Mouse (Mus musculus) limb, embryonic 10.5 days (tissue): ENCODE data around the gene Pbx1. TPM values are rescaled to one million over a fixed set of nuclear protein-coding genes. Genes with fewer than 3 reads are reported as not detected.
A peak's percentile ranks its signal among the peaks of the same experiment; 100 is the strongest.

Experiments
- DNase-seq: peaks from one replicate; pipeline ENCODE4 v3.0.0-alpha.2; 2017; ENCODE audit warnings: low spot score
- H3K27ac ChIP-seq: fragments of 300-500 bp; sonication (generic); 2 replicates; pipeline ENCODE4 v1.5.1; 2016; ENCODE audit warnings: mild to moderate bottlenecking
- H3K27me3 ChIP-seq: fragments of 300-500 bp; sonication (generic); 2 replicates; pipeline ENCODE4 v1.6.1; 2016; ENCODE audit warnings: low read depth, mild to moderate bottlenecking; ENCODE audit not compliant: poor library complexity, severe bottlenecking
- H3K36me3 ChIP-seq: fragments of 300-500 bp; sonication (generic); 2 replicates; pipeline ENCODE4 v1.6.1; 2016; ENCODE audit warnings: mild to moderate bottlenecking, moderate library complexity
- H3K4me1 ChIP-seq: fragments of 300-500 bp; sonication (generic); 2 replicates; pipeline ENCODE4 v1.6.1; 2016
- H3K4me3 ChIP-seq: fragments of 300-500 bp; sonication (generic); 2 replicates; pipeline ENCODE4 v1.5.1; 2016; ENCODE audit warnings: mild to moderate bottlenecking, moderate library complexity
- H3K9me3 ChIP-seq: fragments of 300-500 bp; sonication (generic); replicated peaks from 2 replicates; pipeline ENCODE4 v1.6.1; 2016; ENCODE audit warnings: mild to moderate bottlenecking
- WGBS: fragments of 180-500 bp; shearing (Covaris S2); methylation state at CpG from one replicate; pipeline ENCODE4 v1.1.7; 2016; 5-methylcytosine and 5-hydroxymethylcytosine counted together
- polyA plus RNA-seq: library from polyadenylated mRNA; unstranded; fragments of >200 nt; fragmentation: Nextera tagmentation; extraction: Ambion mirVana; gene quantifications from 2 replicates; pipeline ENCODE4 v1.2.1, GENCODE M21; 2016

Gene Pbx1
- polyA plus RNA-seq, 1 experiment from 2014 or later = 55.9 TPM

DNA sequence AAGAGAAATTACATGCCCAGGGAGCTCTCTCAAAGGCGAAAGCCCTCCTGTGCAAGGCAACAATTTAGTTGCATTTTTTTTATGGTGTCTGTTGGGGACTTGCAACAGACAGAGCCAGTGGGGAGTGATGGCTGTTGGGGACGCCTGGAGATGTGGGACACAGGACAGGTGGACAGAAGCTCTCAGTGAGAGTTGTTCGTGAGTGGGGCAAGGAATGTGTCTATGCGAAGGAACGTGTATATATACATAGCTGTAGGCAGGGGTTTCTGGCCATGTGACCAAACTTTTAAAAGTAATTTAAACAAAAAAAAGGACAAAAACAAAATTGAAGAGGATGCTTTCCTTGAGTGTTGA is 39.6 kb downstream of the Pbx1 start:
- no peaks in the 10 kb centered on the region for H3K9me3 ChIP-seq
- H3K36me3 ChIP-seq = peaks cover 56% of the 10 kb centered on the region
- H3K27ac ChIP-seq = peak overlapping the region; percentile 67
- H3K27me3 ChIP-seq = no peaks in the 10 kb centered on the region
- peaks cover 66% of the 10 kb centered on the region for H3K4me1 ChIP-seq
- no peak for DNase-seq
- H3K4me3 ChIP-seq = peak overlapping the region; percentile 22
- 25% methylated on average over 5 of the region's 5 CpGs for WGBS

DNA sequence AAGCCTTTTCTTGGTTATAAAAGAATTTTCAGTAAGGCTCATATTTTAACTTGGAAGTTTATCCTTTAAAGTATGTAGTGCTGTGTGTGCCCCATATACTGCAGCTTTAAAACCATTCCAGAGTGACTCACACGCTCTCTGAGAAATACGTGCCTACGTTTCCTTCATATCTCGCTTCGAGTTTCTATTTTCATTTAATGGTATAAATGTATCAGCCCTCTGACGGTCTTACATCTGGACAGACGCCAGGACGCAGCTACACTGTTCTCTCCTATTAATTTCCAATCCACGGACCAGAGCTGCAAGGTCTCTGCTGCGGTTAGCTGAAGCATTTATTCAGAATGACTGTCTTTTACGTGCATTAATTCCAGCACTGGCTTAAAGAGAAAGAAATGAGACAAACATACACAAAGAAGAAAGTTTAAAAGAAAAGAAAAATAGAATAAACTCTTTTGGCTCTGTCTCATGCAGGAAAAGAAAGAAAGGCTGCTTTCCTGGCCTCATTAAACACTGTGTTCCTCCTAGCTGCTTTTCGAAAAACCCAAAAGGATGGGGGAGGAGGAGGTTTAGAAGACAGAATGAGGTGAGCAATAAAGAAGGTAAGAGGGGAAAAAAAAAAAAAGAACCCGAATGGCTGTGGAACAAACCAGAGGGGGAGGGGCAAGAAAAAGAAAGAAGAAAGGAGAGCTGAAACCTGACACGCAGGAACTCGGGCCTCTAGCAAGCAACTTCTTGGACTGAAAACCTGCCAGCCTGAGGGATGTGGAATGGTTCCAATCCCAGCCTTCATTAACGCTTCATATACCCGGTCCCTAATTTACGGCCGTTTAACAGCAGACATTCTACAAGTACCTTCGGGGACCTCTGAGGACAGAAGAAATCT is 40.2 kb downstream of the Pbx1 start:
- H3K36me3 ChIP-seq = peaks cover 50% of the 10 kb centered on the region
- peaks cover 73% of the 10 kb centered on the region for H3K4me1 ChIP-seq
- H3K27me3 ChIP-seq = no peaks in the 10 kb centered on the region
- peak; percentile 78 for DNase-seq
- H3K9me3 ChIP-seq = no peaks in the 10 kb centered on the region
- peak overlapping the region; percentile 22 for H3K4me3 ChIP-seq
- peak overlapping the region; percentile 76 for H3K27ac ChIP-seq
- WGBS = 37% methylated on average over 20 of the region's 20 CpGs

DNA sequence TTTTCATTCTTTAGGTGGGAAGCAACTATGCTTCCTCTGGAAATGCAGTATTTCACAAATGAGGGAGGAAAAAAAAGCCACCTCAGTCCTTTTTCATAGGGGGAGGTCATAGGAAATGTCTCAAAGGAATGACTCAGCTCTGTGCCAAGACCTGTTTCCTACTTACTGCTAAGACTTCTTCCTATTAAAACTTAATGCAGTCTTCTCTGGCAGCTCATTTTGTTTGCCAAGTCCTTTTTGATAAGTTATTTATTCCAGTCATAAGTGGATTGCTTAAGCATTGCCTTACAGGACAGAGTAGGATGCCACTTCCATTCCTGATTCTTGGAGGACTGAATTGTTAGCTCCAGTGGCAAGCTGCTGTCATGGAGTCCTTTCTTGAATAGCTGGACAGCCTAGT is 41.3 kb downstream of the Pbx1 start:
- no peaks in the 10 kb centered on the region for H3K27me3 ChIP-seq
- DNase-seq = no peak
- peaks cover 80% of the 10 kb centered on the region for H3K4me1 ChIP-seq
- H3K36me3 ChIP-seq = peaks cover 41% of the 10 kb centered on the region
- no peaks in the 10 kb centered on the region for H3K9me3 ChIP-seq
- H3K4me3 ChIP-seq = no peak overlapping the region
- H3K27ac ChIP-seq = no peak overlapping the region

DNA sequence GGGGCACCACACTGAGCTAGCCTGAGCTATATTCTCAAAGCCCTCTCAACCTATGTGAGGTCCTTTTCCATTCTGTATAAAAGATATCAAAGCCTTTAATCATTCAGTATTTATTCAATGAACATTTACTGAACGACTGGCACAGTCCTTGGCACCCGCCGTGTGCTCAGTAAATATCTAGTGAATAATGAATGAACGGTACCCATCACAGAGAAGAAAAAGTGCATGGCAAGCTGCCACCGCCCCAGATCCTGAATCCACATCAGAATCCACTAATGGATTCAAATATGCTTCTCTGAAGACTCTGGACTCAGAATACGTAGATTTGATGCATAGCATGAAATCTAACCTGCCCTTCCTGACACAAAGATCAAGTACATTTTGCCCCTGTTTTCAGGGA is 45.9 kb downstream of the Pbx1 start:
- Histone ChIP-seq H3K27me3 (no peaks in the 10 kb centered on the region), H3K36me3 (peaks cover 23% of the 10 kb centered on the region), H3K9me3 (no peaks in the 10 kb centered on the region), H3K27ac (peak overlapping the region; percentile 74; the same call in 1 of the 2 replicates), H3K4me3 (no peak overlapping the region), H3K4me1 (peaks cover 86% of the 10 kb centered on the region)
- no peak for DNase-seq
- 90% methylated on average over 6 of the region's 6 CpGs for WGBS

DNA sequence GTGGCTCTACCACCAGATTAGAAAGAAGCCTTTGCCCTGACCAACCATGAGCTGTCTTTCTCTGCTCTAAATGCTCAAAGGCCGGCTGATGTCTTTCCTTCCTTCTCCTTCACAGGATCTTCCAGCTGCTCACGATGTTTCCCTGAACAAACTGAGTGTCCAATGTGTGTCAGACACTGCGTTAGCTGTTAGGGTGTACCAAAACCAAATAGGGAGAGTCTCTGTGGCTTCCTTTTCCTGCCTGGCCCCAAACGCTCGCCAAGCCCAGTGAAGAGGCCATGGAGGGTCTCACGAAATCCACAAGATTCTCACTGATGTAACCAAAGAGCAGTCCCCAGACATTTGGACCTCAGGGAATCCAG is 47.5 kb downstream of the Pbx1 start:
- WGBS = 39% methylated on average over 6 of the region's 6 CpGs
- Histone ChIP-seq H3K4me1 (peaks cover 88% of the 10 kb centered on the region), H3K4me3 (peak overlapping the region; percentile 5; the same call in 1 of the 2 replicates)

DNA sequence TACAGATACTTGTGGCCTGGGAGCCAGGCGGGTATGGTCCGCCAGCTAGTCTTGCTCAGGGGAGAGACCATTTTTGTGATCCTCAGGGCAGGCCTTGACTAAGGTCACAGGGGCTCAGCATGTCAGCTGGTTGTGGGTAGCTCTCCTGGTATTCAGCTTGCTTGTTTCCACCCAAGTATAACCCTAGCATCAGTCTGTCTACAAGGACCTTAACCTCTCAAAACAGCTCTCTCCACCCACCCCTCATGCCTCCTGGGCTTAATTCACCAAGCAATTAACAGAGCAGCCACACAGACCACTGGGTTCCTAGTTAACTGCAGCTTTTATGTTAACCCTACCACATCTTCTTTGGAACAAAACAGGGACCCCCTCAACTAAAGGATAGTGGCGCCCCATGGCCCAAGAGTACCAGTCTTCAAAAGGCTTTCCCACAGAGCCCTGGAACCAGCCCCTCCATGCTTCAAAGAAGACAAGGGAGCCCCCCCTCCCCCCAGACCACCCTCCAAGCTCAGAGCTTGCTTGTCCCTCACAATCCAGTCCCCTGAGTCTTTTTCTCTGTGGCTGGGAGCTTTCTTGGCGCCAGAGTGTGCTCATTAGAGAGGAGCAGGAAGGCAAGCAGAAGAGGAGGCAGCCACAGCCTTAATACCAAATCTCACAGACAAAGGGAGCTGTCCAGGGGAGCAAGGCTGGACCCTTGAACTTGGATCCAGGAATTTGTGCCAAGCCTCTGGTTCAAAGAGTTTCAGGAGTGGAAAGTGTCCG is 48.1 kb downstream of the Pbx1 start:
- Histone ChIP-seq H3K36me3 (peaks cover 12% of the 10 kb centered on the region), H3K4me1 (peaks cover 89% of the 10 kb centered on the region), H3K9me3 (no peaks in the 10 kb centered on the region), H3K27me3 (no peaks in the 10 kb centered on the region), H3K27ac (peak overlapping the region; percentile 88), H3K4me3 (peak overlapping the region; percentile 5; the same call in 1 of the 2 replicates)
- 20% methylated on average over 5 of the region's 5 CpGs for WGBS
- DNase-seq = no peak

More for the DNA sequence above, 47.5 kb downstream of the Pbx1 start:
- Histone ChIP-seq H3K27me3 (no peaks in the 10 kb centered on the region), H3K36me3 (peaks cover 12% of the 10 kb centered on the region), H3K9me3 (no peaks in the 10 kb centered on the region), H3K27ac (peak overlapping the region; percentile 88)
- no peak for DNase-seq

DNA sequence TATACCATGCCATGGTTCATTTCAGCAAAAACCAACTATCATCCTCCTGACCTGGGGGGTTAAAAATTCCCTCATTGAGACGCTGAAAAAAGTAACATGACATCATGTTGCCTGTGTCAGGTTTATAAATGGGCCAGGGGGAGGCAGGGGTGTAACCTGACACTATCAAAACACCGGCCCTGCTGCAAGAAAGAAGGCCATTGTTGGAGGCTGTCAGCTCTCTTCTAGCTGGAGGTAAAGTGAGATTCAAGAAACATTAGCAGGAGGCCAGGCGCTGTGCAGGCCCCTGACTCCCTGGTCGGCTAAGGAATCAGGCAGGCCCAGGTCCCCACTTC is 49.3 kb downstream of the Pbx1 start:
- H3K4me3 ChIP-seq = peak overlapping the region; percentile 15; the same call in 1 of the 2 replicates

DNA sequence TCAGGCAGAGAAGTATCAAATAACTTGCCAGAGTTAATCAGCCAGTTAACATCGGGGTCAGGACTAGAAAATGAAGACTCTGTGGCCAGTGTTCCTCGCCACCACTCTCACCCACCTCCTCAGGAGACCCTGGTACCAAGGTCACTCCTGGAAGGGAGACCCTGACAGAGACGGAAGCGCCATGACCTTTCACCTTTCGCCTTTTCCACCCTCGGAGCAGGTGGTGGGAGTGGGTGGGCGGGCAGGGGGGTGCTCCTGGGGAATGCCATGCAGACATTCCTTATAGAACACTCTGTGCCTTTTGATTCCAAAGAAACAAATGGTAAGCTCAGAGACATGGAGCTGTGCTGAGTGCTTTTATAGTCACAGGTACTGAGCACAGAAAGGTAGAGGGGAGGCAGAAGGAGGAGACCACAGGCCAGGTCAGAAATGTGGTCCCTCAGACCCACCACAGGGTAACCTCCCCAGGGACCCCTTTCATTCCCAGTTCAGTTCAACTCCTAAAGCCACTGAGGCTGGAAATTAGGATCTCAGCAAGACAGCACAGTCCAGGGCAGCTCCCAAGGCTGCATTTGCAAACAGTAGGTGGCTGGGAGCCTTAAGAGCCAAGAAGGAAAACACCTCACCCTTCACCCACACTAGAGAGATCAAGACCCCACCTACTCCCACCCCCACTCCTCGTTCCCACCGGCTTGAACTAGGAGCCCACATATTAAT is 49.8 kb downstream of the Pbx1 start:
- no peak for DNase-seq
- WGBS = 13% methylated on average over 9 of the region's 9 CpGs
- no peaks in the 10 kb centered on the region for H3K9me3 ChIP-seq

More for the DNA sequence above, 49.3 kb downstream of the Pbx1 start:
- peaks cover 10% of the 10 kb centered on the region for H3K36me3 ChIP-seq
- no peaks in the 10 kb centered on the region for H3K27me3 ChIP-seq
- H3K9me3 ChIP-seq = no peaks in the 10 kb centered on the region
- H3K4me1 ChIP-seq = peaks cover 98% of the 10 kb centered on the region
- peak; percentile 60 for DNase-seq
- under 1% methylated on average over 4 of the region's 4 CpGs for WGBS
- H3K27ac ChIP-seq = peak overlapping the region; percentile 88

DNA sequence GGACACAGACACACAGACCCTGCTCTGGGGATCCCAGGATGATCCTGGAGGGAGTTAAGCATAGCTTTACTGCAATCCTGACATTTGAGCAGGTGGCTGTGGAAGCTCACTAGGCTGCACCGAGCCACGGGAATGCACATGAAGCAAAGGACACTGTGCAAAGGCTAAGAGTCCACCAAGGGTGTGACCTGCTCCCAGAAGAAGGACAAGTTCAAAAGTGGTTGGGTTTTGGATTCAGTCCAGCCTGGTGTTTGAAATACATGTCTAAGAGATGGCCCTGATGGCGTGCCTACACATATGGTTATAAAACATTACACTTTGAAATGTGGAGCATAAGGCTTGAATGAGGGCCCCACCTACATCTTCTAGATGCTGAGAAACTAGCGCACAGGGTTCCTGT is 50.6 kb downstream of the Pbx1 start:
- Histone ChIP-seq H3K4me1 (peaks cover 99% of the 10 kb centered on the region), H3K27me3 (no peaks in the 10 kb centered on the region), H3K36me3 (peaks cover 10% of the 10 kb centered on the region), H3K4me3 (no peak overlapping the region), H3K9me3 (no peaks in the 10 kb centered on the region), H3K27ac (peak overlapping the region; percentile 46; the same call in 1 of the 2 replicates)
- 66% methylated on average over 4 of the region's 4 CpGs for WGBS
- no peak for DNase-seq

More for the DNA sequence above, 49.8 kb downstream of the Pbx1 start:
- peaks cover 10% of the 10 kb centered on the region for H3K36me3 ChIP-seq
- H3K4me3 ChIP-seq = peak overlapping the region; percentile 15
- H3K27ac ChIP-seq = peak overlapping the region; percentile 88
- H3K27me3 ChIP-seq = no peaks in the 10 kb centered on the region
- H3K4me1 ChIP-seq = peaks cover 100% of the 10 kb centered on the region

DNA sequence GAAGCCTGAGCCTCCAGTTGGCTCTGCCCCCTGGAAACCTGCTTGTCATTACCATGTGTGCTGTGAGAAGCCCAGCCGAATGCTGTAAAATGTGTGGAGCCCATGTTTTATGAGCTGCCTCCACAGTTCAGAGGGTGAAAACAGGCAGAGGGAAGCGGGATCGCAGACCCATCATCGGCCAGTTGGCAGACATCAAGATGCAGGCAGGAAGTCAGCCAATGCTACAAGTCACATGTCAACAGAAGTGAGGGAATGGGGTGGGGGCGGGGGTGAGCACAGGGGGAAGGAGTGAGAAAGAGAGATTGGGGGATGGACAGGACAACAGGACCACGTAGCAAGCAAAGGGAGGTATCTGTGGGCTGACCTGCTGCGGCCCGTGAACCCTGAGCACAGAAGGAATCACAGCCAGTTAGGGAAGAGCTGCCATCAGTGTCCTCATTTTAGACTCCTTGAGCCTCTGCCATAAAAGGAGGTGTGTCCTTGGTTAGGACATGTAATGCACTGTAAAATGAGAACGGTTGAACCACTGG is 51.8 kb downstream of the Pbx1 start:
- DNase-seq = peak; percentile 65
- 24% methylated on average over 9 of the region's 9 CpGs for WGBS
- peaks cover 98% of the 10 kb centered on the region for H3K4me1 ChIP-seq

DNA sequence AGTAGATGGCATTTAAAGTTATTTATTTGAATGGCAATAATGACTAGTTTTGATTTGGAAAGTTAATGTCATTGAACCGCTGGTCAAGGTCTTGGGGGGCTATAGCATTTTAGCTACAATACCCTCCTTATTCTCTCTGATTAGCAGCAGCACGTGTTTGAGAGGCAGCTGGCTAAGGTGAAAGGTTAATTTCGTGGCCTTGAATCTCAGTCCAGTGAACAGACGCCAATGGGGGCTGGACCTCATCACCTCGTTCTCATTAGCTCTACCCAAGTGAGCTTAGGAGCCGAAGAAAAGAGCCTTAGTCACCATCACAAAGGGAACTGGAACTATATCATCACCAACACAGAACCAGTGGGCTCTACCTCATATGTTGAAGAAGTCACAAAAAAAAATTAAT is 54.4 kb downstream of the Pbx1 start:
- H3K4me3 ChIP-seq = no peak overlapping the region
- WGBS = 22% methylated on average over 6 of the region's 6 CpGs

More for the DNA sequence above, 51.8 kb downstream of the Pbx1 start:
- no peaks in the 10 kb centered on the region for H3K9me3 ChIP-seq
- H3K27ac ChIP-seq = peak overlapping the region; percentile 66
- H3K4me3 ChIP-seq = peak overlapping the region; percentile 17; the same call in 1 of the 2 replicates
- peaks cover 12% of the 10 kb centered on the region for H3K36me3 ChIP-seq
- no peaks in the 10 kb centered on the region for H3K27me3 ChIP-seq

DNA sequence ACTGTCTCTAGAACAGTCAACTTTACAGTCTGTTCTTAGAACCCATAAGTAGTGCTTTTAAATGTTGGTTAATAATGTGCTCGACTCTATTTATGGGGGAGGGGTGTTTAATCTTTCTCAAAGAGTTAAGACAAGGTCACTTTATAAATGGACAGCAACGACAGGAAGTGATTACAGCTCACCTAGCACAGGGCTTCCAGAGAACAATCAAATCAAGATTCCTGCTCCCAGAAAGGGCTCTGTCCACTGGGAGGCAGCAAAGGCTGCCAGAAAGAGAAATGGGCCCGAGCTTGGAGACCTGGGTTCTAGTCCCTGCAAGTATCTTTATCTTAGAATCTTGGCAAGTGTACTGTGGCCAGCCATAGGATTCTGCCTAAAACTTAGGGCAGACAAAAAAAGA is 55.7 kb downstream of the Pbx1 start:
- H3K27ac ChIP-seq = no peak overlapping the region
- H3K4me1 ChIP-seq = peaks cover 62% of the 10 kb centered on the region
- H3K27me3 ChIP-seq = no peaks in the 10 kb centered on the region
- no peaks in the 10 kb centered on the region for H3K9me3 ChIP-seq
- no peak overlapping the region for H3K4me3 ChIP-seq
- 40% methylated on average over 3 of the region's 3 CpGs for WGBS
- DNase-seq = no peak
- peaks cover 50% of the 10 kb centered on the region for H3K36me3 ChIP-seq

More for the DNA sequence above, 54.4 kb downstream of the Pbx1 start:
- Histone ChIP-seq H3K9me3 (no peaks in the 10 kb centered on the region), H3K4me1 (peaks cover 75% of the 10 kb centered on the region), H3K27ac (no peak overlapping the region), H3K36me3 (peaks cover 37% of the 10 kb centered on the region), H3K27me3 (no peaks in the 10 kb centered on the region)
- no peak for DNase-seq
